Mouse (Mus musculus) CH12.LX (cell line): Measurements from ENCODE around the gene Akap8.

Experiments used
- CHD1 ChIP-seq: IDR thresholded peaks from 2 replicates; pipeline ENCODE4 v1.6.1; 2012; ENCODE audit warnings: low read depth, low read length, improper control_type of control experiment, inconsistent platforms
- CTCF ChIP-seq, 2 experiments: IDR thresholded peaks in 1 of 2; conservative IDR thresholded peaks in 1 of 2; 2 replicates each; pipeline ENCODE4 v1.5.1; 2011 to 2012; ENCODE audit warnings: low read depth in 2 of 2, low read length in 2 of 2, improper control_type of control experiment in 1 of 2, inconsistent platforms in 1 of 2, mild to moderate bottlenecking in 1 of 2, moderate library complexity in 1 of 2
- E2F4 ChIP-seq: IDR thresholded peaks from 2 replicates; pipeline ENCODE4 v1.6.1; 2011; ENCODE audit warnings: low read depth, low read length, improper control_type of control experiment; ENCODE audit not compliant: insufficient replicate concordance
- ELF1 ChIP-seq: IDR thresholded peaks from 2 replicates; pipeline ENCODE4 v1.6.1; 2014; ENCODE audit warnings: low read depth, mild to moderate bottlenecking, inconsistent platforms, low read length, improper control_type of control experiment
- EP300 ChIP-seq: IDR thresholded peaks from 2 replicates; pipeline ENCODE4 v1.6.1; 2011; ENCODE audit warnings: low read length, improper control_type of control experiment
- HCFC1 ChIP-seq: IDR thresholded peaks from 2 replicates; pipeline ENCODE4 v1.6.1; 2012; ENCODE audit warnings: low read depth, mild to moderate bottlenecking, inconsistent platforms, low read length, improper control_type of control experiment
- MAX ChIP-seq: IDR thresholded peaks from 2 replicates; pipeline ENCODE4 v1.6.1; 2011; ENCODE audit warnings: low read length, improper control_type of control experiment
- MXI1 ChIP-seq: IDR thresholded peaks from 2 replicates; pipeline ENCODE4 v1.6.1; 2011; ENCODE audit warnings: mild to moderate bottlenecking, low read depth, low read length, improper control_type of control experiment
- POLR2A ChIP-seq: IDR thresholded peaks from 2 replicates; pipeline ENCODE4 v1.6.1; 2011; ENCODE audit warnings: low read depth, mild to moderate bottlenecking, improper control_type of control experiment, low read length
- POLR2AphosphoS2 ChIP-seq: IDR thresholded peaks from 2 replicates; pipeline ENCODE4 v1.6.1; 2011; ENCODE audit warnings: low read depth, low read length, improper control_type of control experiment
- RAD21 ChIP-seq: IDR thresholded peaks from 2 replicates; pipeline ENCODE4 v1.6.1; 2011; ENCODE audit warnings: low read depth, mild to moderate bottlenecking, low read length, improper control_type of control experiment, moderate library complexity
- SMC3 ChIP-seq: IDR thresholded peaks from 2 replicates; pipeline ENCODE4 v1.6.1; 2011; ENCODE audit warnings: low read depth, low read length, improper control_type of control experiment
- USF1 ChIP-seq: IDR thresholded peaks from 2 replicates; pipeline ENCODE4 v1.6.1; 2014; ENCODE audit warnings: low read depth, mild to moderate bottlenecking, inconsistent platforms, low read length, improper control_type of control experiment

- no peak for TF ChIP-seq CTCF (conservative IDR thresholded peaks at IDR 0.05 in 1 of 2, IDR thresholded peaks at IDR 0.05 in 1 of 2; ENCODE audit: low read depth in 2 of 2, low read length in 2 of 2)
- TF ChIP-seq EP300 = no peak
- no peak for TF ChIP-seq CHD1
- no peak for TF ChIP-seq POLR2A
- no peak for TF ChIP-seq RAD21
- TF ChIP-seq SMC3 = no peak
- TF ChIP-seq ELF1 = no peak
- TF ChIP-seq POLR2AphosphoS2 = no peak
- TF ChIP-seq MAX = no peak
- TF ChIP-seq HCFC1 = no peak
- no peak for TF ChIP-seq USF1
- no peak for TF ChIP-seq E2F4
- TF ChIP-seq MXI1 = no peak
These were observed 52.5 kb downstream of the Akap8 start for GRCm38 (mm10) chr17:32268540-32268960.
